ENCODE assay signal across 24 mouse cellular contexts in the genomic region with DNA sequence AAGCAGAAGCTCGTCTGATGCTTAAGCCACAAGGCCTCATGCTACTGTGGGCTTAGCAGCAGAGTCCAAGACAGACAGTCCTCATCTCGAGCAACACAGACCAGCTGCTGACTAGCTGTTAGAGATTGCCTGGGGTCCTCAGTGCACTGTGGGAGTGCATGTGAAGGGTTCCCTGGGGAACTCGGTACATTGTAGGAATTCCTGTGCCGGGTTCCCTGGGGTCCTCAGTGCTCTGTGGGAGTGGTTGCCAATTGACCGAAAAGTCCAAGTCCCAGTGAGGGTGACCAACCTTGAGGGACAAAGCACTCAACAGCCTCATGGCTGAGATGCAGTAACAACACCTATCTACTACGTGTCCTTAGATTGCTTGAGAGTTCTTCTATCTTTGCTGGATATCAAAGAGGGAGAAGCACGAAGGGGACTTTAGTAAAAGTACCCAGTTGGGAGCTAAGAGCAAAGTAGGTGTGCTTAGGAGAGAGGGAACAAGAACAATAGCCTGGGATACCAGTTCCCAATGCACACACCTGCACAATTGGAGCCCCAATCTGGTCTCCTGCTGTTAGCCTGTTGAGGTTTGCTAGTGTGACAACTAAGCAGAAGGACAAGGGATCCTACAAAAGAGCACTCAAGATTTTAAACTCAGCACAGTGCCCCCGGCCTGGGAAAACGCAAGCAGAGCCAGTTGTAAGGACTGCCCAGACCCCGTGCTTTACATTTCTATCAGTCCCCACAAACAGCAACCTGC. TPM values are rescaled to one million over a fixed set of nuclear protein-coding genes. Genes with fewer than 3 reads are reported as not detected.
DNase-seq lines count a peak whose midpoint lies in the region; ATAC-seq lines count a peak whose summit lies in the region.
"Had no signal": no experiment of that assay in that cellular context is flagged by ENCODE, and none has a peak within 500 bp of the region (broad histone marks: within the 10 kb centered on the region; RNA-seq: fewer than 3 reads in every experiment).

No protein-coding gene starts in this region.

- no peak for ATAC-seq in forebrain, embryonic 11.5 days (replicated peaks; ENCODE audit: low FRiP score)
- no peak for ATAC-seq in limb, embryonic 12.5 days (ENCODE audit: insufficient number of reproducible peaks, insufficient read depth, low FRiP score, low TSS enrichment, low read depth)
- ATAC-seq: CD4-positive, CD25-positive, alpha-beta regulatory T cell, adult 4 months; forebrain, embryonic 16.5 days; intestine, postnatal 0 days; liver, embryonic 12.5 days; midbrain, embryonic 13.5 days had no signal

- peaks cover 56% of the 10 kb centered on the region for H3K4me1 ChIP-seq in forebrain, embryonic 10.5 days
- peaks cover 4% of the 10 kb centered on the region; the same call in 1 of the 2 replicates for H3K4me1 ChIP-seq in forebrain, embryonic 11.5 days (replicated peaks; ENCODE audit: control insufficient read depth, insufficient read depth, low read length)
- H3K4me1 ChIP-seq in limb, embryonic 12.5 days (replicated peaks) = peaks cover 6% of the 10 kb centered on the region; the same call in 1 of the 2 replicates
- H3K4me1 ChIP-seq in limb, embryonic 10.5 days = peaks cover 7% of the 10 kb centered on the region

- peak overlapping the region; percentile 48; the same call in 1 of the 2 replicates for H3K27ac ChIP-seq in forebrain, embryonic 10.5 days
- H3K27ac ChIP-seq in forebrain, embryonic 11.5 days (ENCODE audit: low read depth, low read length) = no peak overlapping the region
- H3K27ac ChIP-seq in limb, embryonic 12.5 days = peak overlapping the region; percentile 41; the same call in 1 of the 2 replicates
- H3K27ac ChIP-seq in limb, embryonic 10.5 days = no peak overlapping the region
- H3K27ac ChIP-seq: heart, embryonic 13.5 days; hindbrain, embryonic 15.5 days; layer of hippocampus, adult 2 months; liver, embryonic 12.5 days; macrophage; midbrain, embryonic 13.5 days; neural tube, embryonic 13.5 days had no signal

- peaks cover 55% of the 10 kb centered on the region for H3K27me3 ChIP-seq in forebrain, embryonic 10.5 days (ENCODE audit: poor library complexity, severe bottlenecking)
- H3K27me3 ChIP-seq in forebrain, embryonic 11.5 days (ENCODE audit: control insufficient read depth, insufficient read depth, low read length) = peaks cover 9% of the 10 kb centered on the region
- peaks cover 37% of the 10 kb centered on the region for H3K27me3 ChIP-seq in limb, embryonic 12.5 days
- H3K27me3 ChIP-seq in limb, embryonic 10.5 days (ENCODE audit: low read depth, poor library complexity, severe bottlenecking) = peaks cover 58% of the 10 kb centered on the region

- no peaks in the 10 kb centered on the region for H3K9me3 ChIP-seq in forebrain, embryonic 10.5 days
- H3K9me3 ChIP-seq in forebrain, embryonic 11.5 days (ENCODE audit: control insufficient read depth, low read length) = no peaks in the 10 kb centered on the region
- no peaks in the 10 kb centered on the region for H3K9me3 ChIP-seq in limb, embryonic 12.5 days
- H3K9me3 ChIP-seq in limb, embryonic 10.5 days (replicated peaks) = no peaks in the 10 kb centered on the region
- H3K9me3 ChIP-seq: heart, embryonic 13.5 days; hindbrain, embryonic 15.5 days; liver, embryonic 12.5 days; midbrain, embryonic 13.5 days; neural tube, embryonic 13.5 days had no signal

- no peak for DNase-seq in forebrain, embryonic 10.5 days (ENCODE audit: extremely low spot score, low spot score)
- no peak for DNase-seq in forebrain, embryonic 11.5 days (ENCODE audit: low spot score)
- DNase-seq in limb, embryonic 10.5 days (ENCODE audit: low spot score) = no peak
- DNase-seq in ZHBTc4 (ENCODE audit: low read depth, low spot score) = peak; percentile 61
- peak; percentile 18 for DNase-seq in yolk sac, embryonic 10.5 days (ENCODE audit: low spot score)
- DNase-seq in right cerebral cortex, adult 2 months (ENCODE audit: low spot score in 2 of 2) = no peak
- DNase-seq: adrenal gland, postnatal 14 days; cerebellum, postnatal 10 days; kidney, postnatal 10 days; layer of hippocampus, postnatal 36 days; left cerebral cortex, postnatal 4 days; lung, adult 2 months; thymus, postnatal 14 days had no signal

- no peak overlapping the region for H3K4me2 ChIP-seq in forebrain, embryonic 11.5 days (ENCODE audit: low read depth, low read length, severe bottlenecking)
- no peak overlapping the region for H3K4me2 ChIP-seq in limb, embryonic 12.5 days
- H3K4me2 ChIP-seq: heart, embryonic 13.5 days; liver, embryonic 12.5 days; midbrain, embryonic 13.5 days; neural tube, embryonic 13.5 days had no signal

- WGBS in forebrain, embryonic 10.5 days = 13% methylated on average over 10 of the region's 10 CpGs
- 22% methylated on average over 10 of the region's 10 CpGs for WGBS in forebrain, embryonic 11.5 days
- 31% methylated on average over 10 of the region's 10 CpGs for WGBS in limb, embryonic 12.5 days
- WGBS in limb, embryonic 10.5 days = 23% methylated on average over 10 of the region's 10 CpGs

- H3K4me3 ChIP-seq in forebrain, embryonic 10.5 days = no peak overlapping the region
- H3K4me3 ChIP-seq in forebrain, embryonic 11.5 days (ENCODE audit: low read depth, low read length) = no peak overlapping the region
- no peak overlapping the region for H3K4me3 ChIP-seq in limb, embryonic 12.5 days (replicated peaks)
- no peak overlapping the region for H3K4me3 ChIP-seq in limb, embryonic 10.5 days
- H3K4me3 ChIP-seq: heart, embryonic 13.5 days; hindbrain, embryonic 15.5 days; layer of hippocampus, adult 2 months; liver, embryonic 12.5 days; midbrain, embryonic 13.5 days; neural tube, embryonic 13.5 days had no signal

- H3K9ac ChIP-seq in forebrain, embryonic 11.5 days (ENCODE audit: low read length) = no peak overlapping the region
- H3K9ac ChIP-seq in limb, embryonic 12.5 days (replicated peaks) = no peak overlapping the region
- H3K9ac ChIP-seq: heart, embryonic 13.5 days; hindbrain, embryonic 15.5 days; liver, embryonic 12.5 days; midbrain, embryonic 13.5 days; neural tube, embryonic 13.5 days had no signal

- no peaks in the 10 kb centered on the region for H3K36me3 ChIP-seq in forebrain, embryonic 10.5 days (replicated peaks)
- H3K36me3 ChIP-seq in forebrain, embryonic 11.5 days (ENCODE audit: control insufficient read depth, insufficient read depth, low read length) = no peaks in the 10 kb centered on the region
- H3K36me3 ChIP-seq in limb, embryonic 12.5 days = no peaks in the 10 kb centered on the region
- no peaks in the 10 kb centered on the region for H3K36me3 ChIP-seq in limb, embryonic 10.5 days
- H3K36me3 ChIP-seq: heart, embryonic 13.5 days; hindbrain, embryonic 15.5 days; liver, embryonic 12.5 days; midbrain, embryonic 13.5 days; neural tube, embryonic 13.5 days had no signal

RNA-seq across cellular contexts. Expression of a gene that starts 37.4 kb away (rescaled TPM):
- 0.15 and 0.47 TPM in 2 replicates for polyA plus RNA-seq in forebrain, embryonic 10.5 days (2016; fragmentation: Nextera tagmentation; extraction: Ambion mirVana)
- 0.31 TPM in 1 of 2 replicates, not detected in the other for polyA plus RNA-seq in forebrain, embryonic 11.5 days (2014; fragmentation: Nextera tagmentation; extraction: Ambion mirVana)
- 0.10 and 0.24 TPM in 2 replicates for polyA plus RNA-seq in limb, embryonic 12.5 days (2016; fragmentation: Nextera tagmentation; extraction: Ambion mirVana)
- polyA plus RNA-seq in limb, embryonic 10.5 days (2016; fragmentation: Nextera tagmentation; extraction: Ambion mirVana) = 0.11 TPM in 1 of 2 replicates, not detected in the other
- polyA plus RNA-seq: liver, embryonic 12.5 days; macrophage had no signal

RNA-seq across cellular contexts. Expression of a gene that starts 56.8 kb away (rescaled TPM):
- 67.3 and 70.7 TPM in 2 replicates for polyA plus RNA-seq in forebrain, embryonic 10.5 days (2016; fragmentation: Nextera tagmentation; extraction: Ambion mirVana)
- 30.3 and 37.6 TPM in 2 replicates for polyA plus RNA-seq in forebrain, embryonic 11.5 days (2014; fragmentation: Nextera tagmentation; extraction: Ambion mirVana)
- 89.5 and 93.5 TPM in 2 replicates for polyA plus RNA-seq in limb, embryonic 12.5 days (2016; fragmentation: Nextera tagmentation; extraction: Ambion mirVana)
- 61.3 and 74.0 TPM in 2 replicates for polyA plus RNA-seq in limb, embryonic 10.5 days (2016; fragmentation: Nextera tagmentation; extraction: Ambion mirVana)

Comparison
In these comparisons a context has a peak if more than half of its experiments do, and no peak if none do; other contexts are left out.
1. H3K27ac ChIP-seq: peak in forebrain, embryonic 10.5 days (single experiment) and limb, embryonic 12.5 days (single experiment); none in forebrain, embryonic 11.5 days (single experiment) and limb, embryonic 10.5 days (single experiment).
2. DNase-seq: peak in ZHBTc4 (single experiment) and yolk sac, embryonic 10.5 days (single experiment); none in forebrain, embryonic 10.5 days (single experiment), forebrain, embryonic 11.5 days (single experiment), limb, embryonic 10.5 days (single experiment) and right cerebral cortex, adult 2 months (0 of 2).